Mouse (Mus musculus): ENCODE measurements at regions not wholly inside any gene's neighbourhood (a gene's known extent, or its start where the extent isn't known, plus 50 kb on each side); places are given as distances from the start of the nearest gene placed in this dataset.

- Histone ChIP-seq H3K9ac (ENCODE audit: low read depth, low read length) (no peak overlapping the region), H3K27ac (no peak overlapping the region), H3K36me3 (ENCODE audit: insufficient read depth, low read length) (no peaks in the 10 kb centered on the region), H3K4me1 (replicated peaks; ENCODE audit: insufficient read depth, low read length) (no peaks in the 10 kb centered on the region), H3K4me2 (ENCODE audit: low read length) (no peak overlapping the region), H3K4me3 (replicated peaks; ENCODE audit: low read depth, low read length) (no peak overlapping the region), H3K9me3 (replicated peaks; ENCODE audit: low read length) (no peaks in the 10 kb centered on the region), H3K27me3 (ENCODE audit: insufficient read depth, low read length) (no peaks in the 10 kb centered on the region)
- 32% methylated on average over 1 of the region's 1 CpGs for WGBS
- no peak for TF ChIP-seq CTCF (IDR thresholded peaks at IDR 0.05; ENCODE audit: low read depth)
- ATAC-seq (replicated peaks; ENCODE audit: low FRiP score, low read depth) (no peak), DNase-seq (ENCODE audit: low spot score) (peak; percentile 65)
Measured at GRCm38 (mm10) chr14:108022066-108022465, 891.9 kb downstream of the Slitrk1 start.

- DNase-seq (ENCODE audit: low spot score) (no peak), ATAC-seq (replicated peaks; ENCODE audit: low FRiP score, low read depth) (no peak)
- no peak overlapping the region for H3K4me2 ChIP-seq (ENCODE audit: low read length)
- no peaks in the 10 kb centered on the region for H3K4me1 ChIP-seq (replicated peaks; ENCODE audit: insufficient read depth, low read length)
- H3K36me3 ChIP-seq (ENCODE audit: insufficient read depth, low read length), result no peaks in the 10 kb centered on the region
- H3K27ac ChIP-seq, result no peak overlapping the region
- H3K4me3 ChIP-seq (replicated peaks; ENCODE audit: low read depth, low read length), result no peak overlapping the region
- no peaks in the 10 kb centered on the region for H3K27me3 ChIP-seq (ENCODE audit: insufficient read depth, low read length)
- 80% methylated on average over 7 of the region's 7 CpGs for WGBS
- no peaks in the 10 kb centered on the region for H3K9me3 ChIP-seq (replicated peaks; ENCODE audit: low read length)
- H3K9ac ChIP-seq (ENCODE audit: low read depth, low read length), result no peak overlapping the region
- no peak for TF ChIP-seq CTCF (IDR thresholded peaks at IDR 0.05; ENCODE audit: low read depth)
Measured at GRCm38 (mm10) chr14:108021331-108021730, 892.6 kb downstream of the Slitrk1 start.

- DNase-seq (ENCODE audit: low spot score), result no peak
- Histone ChIP-seq H3K9me3 (replicated peaks; ENCODE audit: low read length) (no peaks in the 10 kb centered on the region), H3K27ac (no peak overlapping the region), H3K4me2 (ENCODE audit: low read length) (no peak overlapping the region), H3K36me3 (ENCODE audit: insufficient read depth, low read length) (no peaks in the 10 kb centered on the region), H3K27me3 (ENCODE audit: insufficient read depth, low read length) (no peaks in the 10 kb centered on the region), H3K4me3 (replicated peaks; ENCODE audit: low read depth, low read length) (no peak overlapping the region), H3K9ac (ENCODE audit: low read depth, low read length) (no peak overlapping the region), H3K4me1 (replicated peaks; ENCODE audit: insufficient read depth, low read length) (no peaks in the 10 kb centered on the region)
- TF ChIP-seq CTCF (IDR thresholded peaks at IDR 0.05; ENCODE audit: low read depth), result no peak
- no peak for ATAC-seq (replicated peaks; ENCODE audit: low FRiP score, low read depth)
Measured at GRCm38 (mm10) chr14:107987752-107988285, 926.1 kb downstream of the Slitrk1 start.

- no peak for ATAC-seq (replicated peaks; ENCODE audit: low FRiP score, low read depth)
- Histone ChIP-seq H3K4me3 (replicated peaks; ENCODE audit: low read depth, low read length) (no peak overlapping the region), H3K27ac (no peak overlapping the region), H3K36me3 (ENCODE audit: insufficient read depth, low read length) (no peaks in the 10 kb centered on the region), H3K27me3 (ENCODE audit: insufficient read depth, low read length) (no peaks in the 10 kb centered on the region), H3K4me1 (replicated peaks; ENCODE audit: insufficient read depth, low read length) (no peaks in the 10 kb centered on the region), H3K9ac (ENCODE audit: low read depth, low read length) (no peak overlapping the region), H3K9me3 (replicated peaks; ENCODE audit: low read length) (no peaks in the 10 kb centered on the region), H3K4me2 (ENCODE audit: low read length) (no peak overlapping the region)
- no peak for DNase-seq (ENCODE audit: low spot score)
- 75% methylated on average over 3 of the region's 3 CpGs for WGBS
- no peak for TF ChIP-seq CTCF (IDR thresholded peaks at IDR 0.05; ENCODE audit: low read depth)
Measured at GRCm38 (mm10) chr14:107978141-107978540, 935.8 kb downstream of the Slitrk1 start.

- Histone ChIP-seq H3K36me3 (ENCODE audit: insufficient read depth, low read length) (no peaks in the 10 kb centered on the region), H3K4me1 (replicated peaks; ENCODE audit: insufficient read depth, low read length) (no peaks in the 10 kb centered on the region), H3K27me3 (ENCODE audit: insufficient read depth, low read length) (no peaks in the 10 kb centered on the region), H3K9me3 (replicated peaks; ENCODE audit: low read length) (no peaks in the 10 kb centered on the region), H3K9ac (ENCODE audit: low read depth, low read length) (no peak overlapping the region), H3K4me2 (ENCODE audit: low read length) (no peak overlapping the region), H3K27ac (no peak overlapping the region), H3K4me3 (replicated peaks; ENCODE audit: low read depth, low read length) (no peak overlapping the region)
- 76% methylated on average over 1 of the region's 1 CpGs for WGBS
- no peak for DNase-seq (ENCODE audit: low spot score)
- ATAC-seq (replicated peaks; ENCODE audit: low FRiP score, low read depth), result no peak
- TF ChIP-seq CTCF (IDR thresholded peaks at IDR 0.05; ENCODE audit: low read depth), result no peak
Measured at GRCm38 (mm10) chr14:107952076-107952475, 961.9 kb downstream of the Slitrk1 start.

GRCm38 (mm10) chr14:107903717-107904116 lies 1010.2 kb downstream of the Slitrk1 start:
- no peaks in the 10 kb centered on the region for H3K9me3 ChIP-seq (replicated peaks; ENCODE audit: low read length)
- H3K9ac ChIP-seq (ENCODE audit: low read depth, low read length), result no peak overlapping the region
- H3K27me3 ChIP-seq (ENCODE audit: insufficient read depth, low read length), result no peaks in the 10 kb centered on the region
- H3K4me1 ChIP-seq (replicated peaks; ENCODE audit: insufficient read depth, low read length), result no peaks in the 10 kb centered on the region
- no peaks in the 10 kb centered on the region for H3K36me3 ChIP-seq (ENCODE audit: insufficient read depth, low read length)
- H3K4me2 ChIP-seq (ENCODE audit: low read length), result no peak overlapping the region
- ATAC-seq (replicated peaks; ENCODE audit: low FRiP score, low read depth) (no peak), DNase-seq (ENCODE audit: low spot score) (no peak)
- no peak overlapping the region for H3K4me3 ChIP-seq (replicated peaks; ENCODE audit: low read depth, low read length)
- no peak overlapping the region for H3K27ac ChIP-seq
- TF ChIP-seq CTCF (IDR thresholded peaks at IDR 0.05; ENCODE audit: low read depth), result no peak

- no peaks in the 10 kb centered on the region for H3K36me3 ChIP-seq (ENCODE audit: insufficient read depth, low read length)
- WGBS, result 78% methylated on average over 1 of the region's 1 CpGs
- TF ChIP-seq CTCF (IDR thresholded peaks at IDR 0.05; ENCODE audit: low read depth), result no peak
- H3K4me3 ChIP-seq (replicated peaks; ENCODE audit: low read depth, low read length), result no peak overlapping the region
- no peaks in the 10 kb centered on the region for H3K9me3 ChIP-seq (replicated peaks; ENCODE audit: low read length)
- no peaks in the 10 kb centered on the region for H3K27me3 ChIP-seq (ENCODE audit: insufficient read depth, low read length)
- no peaks in the 10 kb centered on the region for H3K4me1 ChIP-seq (replicated peaks; ENCODE audit: insufficient read depth, low read length)
- no peak for ATAC-seq (replicated peaks; ENCODE audit: low FRiP score, low read depth)
- DNase-seq (ENCODE audit: low spot score), result no peak
- no peak overlapping the region for H3K9ac ChIP-seq (ENCODE audit: low read depth, low read length)
- no peak overlapping the region for H3K4me2 ChIP-seq (ENCODE audit: low read length)
- no peak overlapping the region for H3K27ac ChIP-seq
Measured at GRCm38 (mm10) chr14:107901823-107902222, 1012.1 kb downstream of the Slitrk1 start.
